Mouse (Mus musculus) lung, postnatal 14 days (tissue): ENCODE measurements around the gene Gm49354.
"Not testable (repeated sequence)": the region's sequence is repeated elsewhere in the genome, so short reads cannot be mapped to it uniquely, and the experiment has no call there.

ENCODE experiments used
- DNase-seq: peaks from one replicate; pipeline ENCODE4 v3.0.0; 2021

The Gm49354 gene

DNA sequence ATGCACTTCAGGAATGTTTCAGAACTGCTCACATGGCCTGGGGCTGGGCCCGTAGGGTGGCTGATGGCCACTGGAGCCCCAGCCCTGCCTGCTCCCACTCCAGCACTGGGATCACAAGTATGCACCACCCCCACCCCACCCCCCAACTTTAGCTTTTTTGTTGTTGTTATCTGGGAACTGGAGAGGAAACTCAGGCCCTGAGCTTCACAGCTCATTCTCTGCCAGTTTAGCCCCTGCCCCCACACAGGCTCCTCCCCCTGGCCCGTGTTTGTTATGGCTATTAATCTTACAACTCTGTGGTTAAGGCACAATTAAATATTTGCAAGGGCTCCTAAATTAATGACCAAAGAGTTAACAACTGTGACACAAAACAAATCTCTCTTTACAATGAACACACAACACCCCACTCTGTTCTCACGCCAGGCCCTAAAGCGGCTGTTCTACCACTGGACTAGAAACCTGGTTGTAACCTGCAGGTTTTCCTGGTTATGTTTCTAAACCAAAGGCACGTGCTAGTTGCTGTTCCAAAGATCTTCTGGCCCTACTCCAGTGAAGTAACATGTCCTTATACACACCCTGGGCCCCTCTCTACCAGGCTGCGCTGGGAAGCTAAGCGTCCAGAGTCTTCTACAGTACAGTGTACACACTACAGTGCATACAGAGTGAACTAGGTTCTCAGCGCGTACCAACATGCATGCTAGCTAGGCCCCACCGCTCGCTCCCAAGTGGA, 15.1 kb downstream of the Gm49354 start:
- DNase-seq: peak; percentile 36

DNA sequence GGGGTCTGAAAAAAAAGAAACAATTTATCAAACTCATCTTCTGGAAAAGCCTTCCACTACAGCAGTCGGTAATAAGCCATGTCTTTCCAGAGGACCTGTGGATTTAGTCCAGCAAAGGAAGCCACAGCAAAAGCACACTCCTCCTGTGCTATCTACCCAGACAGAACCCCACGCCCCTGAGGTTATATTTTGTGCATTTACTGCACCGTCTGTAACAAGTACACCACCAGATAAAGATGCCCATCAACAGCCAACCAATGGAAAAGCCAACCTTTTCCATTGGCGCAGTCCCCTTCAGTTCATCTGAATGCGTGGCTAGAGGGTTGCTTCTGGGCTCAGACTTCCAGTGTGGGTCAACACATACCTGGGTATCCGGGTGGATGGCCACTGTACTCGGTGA, 19.3 kb downstream of the Gm49354 start:
- DNase-seq: no peak

DNA sequence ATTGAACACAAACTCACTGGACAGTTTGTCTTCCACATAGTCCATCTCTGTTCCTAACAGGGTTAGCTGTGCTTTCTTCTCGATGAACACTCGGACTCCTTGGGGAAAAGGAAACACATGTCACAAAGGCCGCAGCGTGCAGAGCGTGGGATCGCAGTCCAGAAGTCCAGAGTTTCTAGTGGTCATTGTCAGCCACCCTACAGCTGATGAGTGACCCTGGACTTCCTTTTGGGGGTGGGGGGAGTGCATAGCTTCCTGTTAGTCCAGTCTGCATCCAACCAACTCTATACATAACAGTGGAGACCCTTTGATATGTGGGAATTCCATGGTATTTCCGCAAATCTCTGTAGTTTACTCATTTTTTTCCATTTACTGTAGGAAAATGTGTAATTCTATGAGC, 25.1 kb downstream of the Gm49354 start:
- no peak for DNase-seq

DNA sequence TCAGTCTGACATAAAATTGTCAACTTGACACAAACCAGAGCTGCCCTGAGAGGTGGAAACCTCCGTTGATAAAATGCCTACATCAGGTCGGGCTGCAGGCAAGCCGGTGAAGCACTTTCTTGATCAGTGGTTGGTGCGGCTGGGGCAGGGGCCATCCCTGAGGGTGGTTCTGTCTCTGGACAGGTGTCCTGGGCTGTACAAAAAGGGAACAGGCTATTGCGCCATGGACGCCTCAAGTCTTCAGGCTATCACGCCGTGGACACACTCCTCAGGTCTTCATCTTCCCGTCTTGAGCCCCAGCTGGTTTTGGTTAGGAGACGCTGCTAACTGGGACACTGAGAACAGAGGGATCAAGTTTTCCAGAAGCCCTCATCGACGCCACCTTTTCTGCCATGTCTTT, 31.7 kb downstream of the Gm49354 start:
- no peak for DNase-seq

DNA sequence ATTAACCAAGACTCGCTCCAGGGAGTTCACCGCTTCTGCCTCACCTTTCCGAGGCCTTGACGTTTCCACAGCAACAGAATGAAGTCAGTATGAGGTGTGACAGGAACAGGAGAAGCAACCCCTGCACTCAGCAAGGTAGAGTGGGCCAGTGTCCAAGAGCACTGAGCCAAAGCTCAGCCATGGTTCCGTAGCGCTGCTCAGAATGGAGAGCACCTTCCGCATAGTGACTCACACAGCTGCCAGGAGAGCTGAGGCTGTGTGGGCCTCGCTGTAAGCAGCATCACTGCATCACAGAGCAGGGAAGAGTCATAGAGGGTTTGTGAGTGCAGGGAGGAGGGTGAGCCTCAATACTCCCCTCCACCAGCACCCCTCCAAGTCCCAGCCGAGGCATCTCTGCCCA, 35.3 kb downstream of the Gm49354 start, which contains the start of gene 1700014D04Rik:
Gene 1700014D04Rik (minus strand): TSS at position 42 of the 400 bp plus-strand sequence.
- DNase-seq: no peak

DNA sequence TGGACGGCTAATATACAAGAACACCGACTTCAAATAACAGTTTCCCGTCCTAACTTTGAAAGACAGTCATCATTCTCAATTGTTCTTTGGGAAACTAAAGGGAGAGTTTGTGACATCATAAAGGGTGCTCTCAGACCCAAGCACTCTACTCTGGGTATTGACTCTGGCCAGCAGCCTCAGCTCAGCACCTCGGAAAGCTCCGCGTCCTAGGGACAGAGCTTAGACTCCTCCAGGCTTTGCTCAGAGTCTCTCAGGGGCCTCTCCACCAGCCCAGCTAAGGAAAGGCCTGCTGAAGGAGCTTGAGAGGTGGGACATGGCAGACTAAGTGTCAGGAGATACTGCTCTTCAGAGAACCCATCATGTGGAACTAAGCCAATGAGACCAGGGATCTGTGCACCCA, 35.9 kb downstream of the Gm49354 start:
- DNase-seq: no peak

DNA sequence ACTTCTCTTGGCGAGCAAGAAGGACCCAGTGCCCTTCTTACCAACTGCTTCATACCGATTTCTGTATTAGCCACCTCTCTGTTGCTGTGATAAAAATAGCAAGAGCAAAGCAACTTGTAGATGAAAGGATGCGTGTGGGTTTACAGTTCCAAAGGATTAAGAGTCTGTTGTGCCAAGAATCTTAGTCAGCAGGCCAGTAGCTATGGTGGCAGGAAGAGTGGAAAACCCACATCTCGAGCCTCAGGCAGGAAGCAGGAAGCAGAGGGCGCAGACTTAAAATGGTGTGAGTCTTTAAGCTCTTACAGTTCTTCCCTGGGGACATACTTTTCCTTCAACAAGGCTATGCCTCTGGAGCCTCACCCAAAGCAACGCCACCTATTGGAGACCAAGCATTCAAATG, 36.6 kb downstream of the Gm49354 start:
- DNase-seq: no peak

DNA sequence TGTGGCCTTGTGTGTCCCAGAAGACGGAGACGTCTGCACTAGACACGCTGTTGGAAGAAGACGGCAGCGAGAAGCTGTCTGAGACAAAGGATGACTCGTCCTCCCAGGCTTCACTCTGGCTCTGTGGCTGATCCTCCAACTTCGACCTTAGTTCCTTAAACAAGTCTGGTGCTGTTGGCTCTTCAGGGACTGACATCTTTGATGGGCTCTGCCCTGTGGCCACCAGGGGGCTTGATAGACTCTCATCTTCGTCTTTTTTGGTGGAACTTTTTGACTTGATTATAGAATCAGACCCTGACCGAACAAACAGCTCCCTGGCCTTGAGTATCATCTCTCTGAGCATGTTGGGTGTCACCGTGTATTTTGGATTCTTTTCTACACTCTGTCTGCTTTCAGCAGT, 40.3 kb downstream of the Gm49354 start:
- DNase-seq: peak; percentile 38

DNA sequence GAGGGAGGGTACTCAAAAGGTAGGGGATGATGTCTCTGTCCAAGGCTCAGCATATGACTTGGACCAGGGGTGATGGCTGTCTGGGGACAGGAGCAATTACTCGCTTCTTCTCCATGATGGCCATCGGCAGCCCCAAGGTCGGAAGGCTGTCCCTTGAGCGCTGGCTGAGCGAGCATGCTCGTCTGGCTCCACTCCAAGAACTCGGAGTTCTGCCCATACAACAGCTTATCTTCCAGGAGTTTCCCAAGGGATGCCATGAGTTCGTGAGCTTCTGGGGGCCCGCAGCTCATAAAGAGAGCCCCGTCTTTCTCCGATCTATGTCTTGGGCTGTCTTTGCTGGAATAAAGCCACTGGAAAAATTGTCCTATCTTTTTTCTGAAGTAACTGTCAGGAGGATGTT, 40.9 kb downstream of the Gm49354 start:
- DNase-seq: peak; percentile 41

DNA sequence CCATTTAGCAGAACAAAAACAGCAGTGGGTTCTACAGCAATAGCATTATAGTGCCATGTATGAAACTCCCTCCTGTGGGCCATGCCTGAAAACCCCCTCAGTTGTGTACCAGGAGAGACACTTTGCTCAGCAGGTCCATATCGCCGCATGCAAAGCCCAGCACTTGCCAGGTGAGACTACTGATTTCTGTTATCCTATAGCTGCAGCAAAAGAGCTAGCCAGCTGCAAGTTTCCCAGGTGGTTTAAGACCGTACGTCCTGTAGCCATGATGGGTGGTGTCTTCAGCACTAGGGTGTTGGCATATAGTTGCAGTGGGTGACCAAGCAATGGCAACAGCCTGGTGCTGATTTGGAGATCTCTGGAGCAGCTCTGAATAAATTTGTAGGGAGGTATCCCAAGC, 42.6 kb downstream of the Gm49354 start:
- DNase-seq: no peak

DNA sequence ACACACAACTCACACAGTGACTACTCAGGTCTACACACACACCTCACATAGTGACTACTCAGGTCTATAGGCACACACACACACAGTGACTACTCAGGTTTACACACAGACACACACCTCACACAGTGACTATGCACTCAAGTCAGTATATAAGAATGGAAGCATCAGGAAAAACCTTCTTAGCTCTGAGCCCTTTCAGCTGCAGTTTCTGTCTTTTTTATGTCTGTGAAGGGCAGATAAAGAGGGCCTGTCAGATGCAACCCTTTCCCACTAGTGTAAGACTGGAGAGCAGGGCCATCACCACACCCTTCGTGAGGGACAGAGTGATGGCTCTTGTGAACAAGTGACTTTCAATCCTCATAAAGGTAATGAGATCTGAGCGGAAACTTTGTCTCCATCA, 43.6 kb downstream of the Gm49354 start:
- DNase-seq: no peak

DNA sequence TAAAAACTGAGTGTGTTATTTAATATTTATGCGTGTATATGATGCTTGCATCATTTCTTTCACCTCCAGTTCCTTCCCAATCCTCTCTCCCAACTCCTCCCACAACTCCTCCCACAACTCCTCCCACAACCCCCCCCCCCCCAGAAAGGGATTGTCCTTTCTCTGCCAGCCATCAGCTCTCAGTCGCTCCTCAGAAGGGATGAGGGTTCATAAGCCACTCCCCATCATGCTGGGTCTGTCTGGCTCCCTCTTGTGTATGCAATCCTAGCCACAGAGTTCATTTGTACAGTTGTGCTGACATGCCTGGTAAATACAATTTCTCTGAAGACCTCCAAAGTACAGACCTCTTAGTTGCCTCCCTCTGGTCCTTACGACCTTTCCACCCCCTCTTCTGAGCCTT, 46.9 kb downstream of the Gm49354 start:
- no peak for DNase-seq

DNA sequence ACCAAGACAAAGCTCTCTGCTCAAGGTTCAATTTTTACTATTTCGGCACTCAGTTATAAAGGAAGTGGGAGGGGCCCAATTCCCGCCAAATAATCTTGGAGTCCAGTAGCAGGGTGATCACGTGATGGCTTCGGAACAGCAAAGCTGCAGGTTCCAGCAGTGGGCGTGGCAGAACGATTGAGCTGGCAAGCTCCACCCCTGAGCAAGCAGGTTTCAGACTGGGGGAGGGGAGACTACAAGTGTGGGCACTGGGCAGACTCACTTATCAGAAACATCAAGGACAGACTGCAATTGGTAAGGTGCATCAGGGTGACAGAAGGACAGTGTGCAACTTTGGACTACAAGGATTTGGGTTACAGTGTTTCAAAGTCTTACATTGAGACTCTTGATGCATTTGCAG, 47.7 kb downstream of the Gm49354 start:
- not testable (repeated sequence) for DNase-seq

DNA sequence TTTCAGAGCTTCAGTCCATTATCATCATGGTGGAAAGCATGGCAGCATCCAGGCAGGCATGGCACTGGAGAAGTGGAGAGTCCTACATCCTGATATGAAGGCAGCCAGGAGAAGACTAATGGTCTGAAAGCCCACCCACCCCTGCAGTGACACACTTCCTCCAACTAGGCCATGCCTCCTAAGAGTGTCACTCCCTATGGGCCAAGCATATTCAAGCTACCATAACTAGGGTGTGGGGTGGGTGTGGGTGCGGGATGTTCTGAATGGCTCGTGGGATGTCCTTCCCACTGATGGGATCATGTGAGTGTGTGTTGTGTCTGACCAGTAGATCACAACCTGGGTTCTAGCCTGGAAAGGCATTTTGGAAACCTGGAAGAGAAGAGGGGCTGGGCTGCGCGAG, 48.1 kb downstream of the Gm49354 start:
- no peak for DNase-seq

DNA sequence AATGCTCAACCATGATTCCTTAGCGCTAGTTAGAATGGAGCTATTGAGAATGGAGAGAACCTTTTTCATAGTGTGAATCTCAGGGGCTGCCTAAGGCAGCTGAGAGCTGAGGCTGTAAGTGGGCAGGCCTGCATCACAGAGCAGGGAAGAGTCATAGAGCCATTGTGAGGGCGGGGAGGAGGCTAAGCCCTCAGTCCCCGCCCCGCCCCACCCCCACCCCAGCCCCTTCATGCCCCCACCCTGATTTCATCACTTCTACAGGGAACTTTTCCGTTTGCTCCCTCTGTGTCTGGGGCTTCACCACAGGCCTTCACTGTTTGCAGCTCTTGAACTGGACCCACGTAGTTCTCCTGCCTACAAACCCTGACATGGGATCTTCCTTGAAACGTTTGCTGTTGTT, 50.4 kb downstream of the Gm49354 start, which contains the start of gene Spata31d1d:
Gene Spata31d1d (minus strand): TSS at position 101 of the 400 bp plus-strand sequence.
- no peak for DNase-seq

DNA sequence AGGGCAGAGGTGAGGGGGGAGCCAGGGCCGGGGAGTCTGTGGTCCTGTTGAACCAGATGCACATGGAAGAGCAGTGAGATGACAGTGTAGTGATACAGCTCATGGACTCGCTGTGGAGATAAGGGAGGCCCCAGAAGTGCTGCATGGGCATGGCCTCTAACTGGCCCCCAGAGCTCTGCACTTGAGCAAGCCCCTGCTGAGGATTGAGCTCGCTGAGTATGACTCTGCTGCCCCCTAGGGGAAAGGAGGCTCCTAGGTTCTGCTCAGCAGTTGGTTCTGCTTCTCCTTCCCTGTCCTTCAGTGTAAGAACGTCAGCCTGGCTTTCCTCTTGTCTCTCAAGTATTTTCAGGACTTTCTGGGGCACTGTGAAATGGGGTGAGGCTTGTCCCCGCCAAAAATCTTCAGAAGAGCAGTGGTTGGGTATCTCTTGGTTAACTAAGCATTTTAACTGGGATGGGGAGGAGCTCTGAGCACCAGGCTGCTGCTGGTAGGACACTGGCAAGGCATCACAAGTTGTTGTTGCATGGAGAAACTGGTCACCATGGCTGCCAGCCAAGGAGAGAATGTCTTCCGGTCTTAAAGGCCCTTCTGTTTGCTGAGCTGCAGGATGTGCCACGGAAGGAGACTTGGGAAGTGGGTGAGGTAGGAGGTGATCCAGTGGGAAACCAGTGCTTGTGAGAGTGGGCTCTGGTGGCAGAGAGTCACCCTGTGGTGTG, 53.5 kb downstream of the Gm49354 start:
- peak; percentile 88 for DNase-seq

DNA sequence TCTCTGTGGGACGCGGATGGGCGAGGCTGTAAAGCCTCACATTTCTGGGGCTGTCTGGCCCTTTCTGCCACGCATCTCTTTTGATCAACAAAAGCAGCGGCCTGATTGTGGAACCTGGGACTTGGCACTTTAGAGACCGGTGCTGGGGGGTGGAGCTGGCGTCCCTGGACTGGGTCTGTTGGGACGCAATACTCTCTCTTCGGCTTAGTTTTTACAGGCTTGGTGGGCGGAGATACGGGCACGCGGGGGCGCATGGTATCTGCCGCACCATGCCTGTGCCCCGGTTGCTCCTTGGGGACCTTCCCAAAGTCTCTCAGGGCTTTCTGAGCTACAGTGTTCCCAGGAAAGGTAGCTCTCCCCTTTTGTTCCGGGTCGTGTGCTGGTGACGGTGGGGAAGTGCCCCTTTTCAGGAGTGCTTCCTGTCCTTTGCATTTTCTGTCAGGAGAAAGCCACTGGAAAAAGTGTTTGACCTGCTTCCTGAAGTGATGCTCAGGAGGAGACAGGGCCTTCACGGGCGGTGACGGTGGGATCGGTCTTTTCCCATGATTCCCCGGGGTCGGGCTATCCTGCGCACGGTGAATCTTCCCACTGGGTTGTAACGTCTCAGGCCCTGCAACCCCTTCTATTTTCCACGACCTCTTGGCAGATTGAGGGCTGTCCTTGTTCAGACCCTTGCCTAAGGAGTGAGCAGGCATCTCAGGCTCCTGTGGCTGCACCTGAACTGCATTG, 55.7 kb downstream of the Gm49354 start:
- DNase-seq: no peak

DNA sequence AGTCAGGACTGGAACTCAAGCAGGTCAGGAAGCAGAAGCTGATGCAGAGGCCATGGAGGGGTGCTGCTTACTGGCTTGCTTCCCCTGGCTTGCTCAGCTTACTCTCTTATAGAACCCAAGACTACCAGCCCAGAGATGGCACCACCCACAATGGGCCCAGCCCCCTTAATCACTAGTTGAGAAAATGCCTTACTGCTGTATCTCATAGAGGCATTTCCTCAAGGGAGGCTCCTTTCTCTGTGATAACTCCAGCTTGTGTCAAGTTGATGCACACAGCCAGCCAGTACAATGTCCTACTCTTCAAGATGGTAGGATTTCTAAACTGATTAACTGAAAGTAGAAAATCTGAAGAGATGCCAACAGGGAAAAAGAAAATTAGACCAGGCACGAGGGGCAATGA, 60.0 kb downstream of the Gm49354 start:
- not testable (repeated sequence) for DNase-seq

DNA sequence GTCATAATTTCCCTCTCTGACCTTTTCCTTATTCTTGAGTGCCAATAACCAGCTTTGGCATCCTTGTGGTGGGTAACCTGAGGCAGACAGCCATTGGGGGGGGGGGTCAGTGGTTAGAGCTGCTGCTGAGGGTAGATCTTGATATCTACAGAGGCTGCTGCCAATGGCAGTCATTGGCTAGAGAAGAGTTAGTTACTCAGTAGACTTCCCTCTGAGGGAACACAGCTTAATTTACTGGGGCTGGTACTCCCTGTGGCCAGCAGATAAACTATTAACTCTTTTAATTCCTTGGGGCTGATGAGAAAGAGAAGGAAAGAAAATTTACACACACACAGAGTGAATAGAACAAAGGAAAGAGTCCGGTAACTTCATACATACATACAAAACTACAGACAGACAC, 62.6 kb downstream of the Gm49354 start:
- DNase-seq: no peak

DNA sequence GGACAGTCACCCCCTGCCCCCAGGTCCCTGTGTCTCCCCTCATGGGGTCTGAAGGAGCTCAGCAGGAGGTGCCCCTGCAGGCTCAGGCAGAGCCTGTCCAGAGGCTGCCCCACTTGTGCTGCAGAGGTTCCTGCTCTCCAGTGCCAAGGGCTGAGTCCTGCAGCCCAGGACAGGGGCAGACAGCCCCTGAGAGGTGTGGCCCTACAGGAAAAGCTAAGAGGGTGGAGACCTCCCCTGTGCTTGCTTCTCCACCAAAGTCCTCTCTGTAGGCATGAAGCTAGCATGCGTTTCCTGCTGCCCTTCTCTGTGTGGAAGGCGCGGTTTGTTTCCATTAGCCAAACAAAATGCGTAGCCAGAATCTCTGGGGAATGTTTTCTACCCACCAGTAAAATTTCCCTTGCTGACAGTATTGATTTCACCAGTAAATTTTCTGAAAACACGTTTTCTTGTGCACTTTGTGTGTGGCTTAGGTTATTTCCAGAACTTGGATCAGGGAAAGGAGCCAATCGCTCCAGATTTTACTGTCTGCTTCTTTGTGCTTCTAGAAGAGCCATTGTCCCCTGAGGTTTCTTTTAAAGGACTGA, 63.1 kb downstream of the Gm49354 start:
- peak; percentile 22 for DNase-seq

DNA sequence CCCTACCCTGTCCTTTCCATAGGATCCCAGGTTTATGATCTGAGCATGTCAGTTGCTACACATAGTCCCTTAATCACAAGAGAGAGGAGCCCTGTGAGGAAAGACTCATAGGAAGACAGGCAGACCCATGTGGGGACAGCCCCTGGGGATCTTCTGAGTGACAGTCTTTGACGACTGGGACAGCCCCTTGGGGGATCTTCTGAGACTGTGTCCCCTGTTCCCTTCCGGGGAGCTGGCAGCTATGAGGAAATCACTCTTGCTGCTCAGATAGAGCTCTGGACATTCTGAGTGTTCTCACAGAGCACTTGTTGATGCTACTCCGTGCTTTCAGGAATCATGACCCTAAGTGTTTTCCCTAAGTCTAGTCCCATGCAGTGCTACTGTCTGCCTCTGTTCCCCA, 68.3 kb downstream of the Gm49354 start:
- DNase-seq: no peak

DNA sequence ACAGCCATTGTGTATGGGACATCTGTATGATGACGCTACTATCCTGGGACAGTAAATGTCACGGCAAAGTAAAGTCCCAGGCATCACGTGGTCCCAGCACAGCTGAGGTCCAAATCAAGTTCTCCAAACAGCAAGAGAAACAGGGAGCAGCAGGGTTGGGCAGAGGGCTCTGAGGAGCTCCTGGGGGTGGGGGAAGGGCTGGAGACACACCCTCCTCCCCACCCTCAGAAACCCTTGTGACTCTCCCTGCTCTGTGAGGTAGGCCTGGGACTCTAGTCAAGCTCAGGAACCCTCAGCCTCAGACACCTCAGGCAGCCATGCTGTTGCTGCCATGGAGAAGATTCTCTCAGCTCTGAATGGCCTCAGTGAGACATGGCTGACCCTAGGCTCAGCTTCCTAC, 70.1 kb downstream of the Gm49354 start, which contains the start of gene Spata31d1b:
Gene Spata31d1b (plus strand): TSS at position 301 of the 400 bp plus-strand sequence.
- not testable (repeated sequence) for DNase-seq

DNA sequence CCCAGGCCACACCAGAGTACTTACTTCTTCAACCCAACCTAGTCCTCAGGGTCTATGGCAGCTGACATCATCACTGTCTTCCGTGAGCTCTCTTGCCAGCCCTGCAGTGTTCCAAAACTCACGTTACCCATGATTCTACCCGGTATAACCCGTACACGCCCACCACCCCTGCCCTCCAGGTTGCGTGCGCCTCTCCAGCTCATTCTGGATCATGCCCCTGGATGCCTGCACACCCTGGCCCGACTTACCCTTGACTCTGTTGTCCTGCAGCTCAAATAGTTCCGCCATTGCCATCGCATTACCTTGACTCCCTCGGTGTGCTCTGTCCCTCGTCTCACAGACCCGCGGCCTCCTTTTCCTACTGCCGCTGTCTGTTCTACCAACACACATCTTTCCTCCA, 71.8 kb downstream of the Gm49354 start, which contains the start of gene Spata31d1a:
Gene Spata31d1a (minus strand): TSS at position 101 of the 400 bp plus-strand sequence.
- DNase-seq: no peak
